Mouse (Mus musculus) ovary, postnatal 10 days (tissue): ENCODE results near the gene Slc4a1.

Experiments
- DNase-seq: peaks from one replicate; pipeline ENCODE4 v3.0.0; 2022; ENCODE audit warnings: low spot score

The Slc4a1 gene

GRCm38 (mm10) chr11:102375196-102376173 lies 9.5 kb upstream of the Slc4a1 start:
- no peak for DNase-seq

DNA sequence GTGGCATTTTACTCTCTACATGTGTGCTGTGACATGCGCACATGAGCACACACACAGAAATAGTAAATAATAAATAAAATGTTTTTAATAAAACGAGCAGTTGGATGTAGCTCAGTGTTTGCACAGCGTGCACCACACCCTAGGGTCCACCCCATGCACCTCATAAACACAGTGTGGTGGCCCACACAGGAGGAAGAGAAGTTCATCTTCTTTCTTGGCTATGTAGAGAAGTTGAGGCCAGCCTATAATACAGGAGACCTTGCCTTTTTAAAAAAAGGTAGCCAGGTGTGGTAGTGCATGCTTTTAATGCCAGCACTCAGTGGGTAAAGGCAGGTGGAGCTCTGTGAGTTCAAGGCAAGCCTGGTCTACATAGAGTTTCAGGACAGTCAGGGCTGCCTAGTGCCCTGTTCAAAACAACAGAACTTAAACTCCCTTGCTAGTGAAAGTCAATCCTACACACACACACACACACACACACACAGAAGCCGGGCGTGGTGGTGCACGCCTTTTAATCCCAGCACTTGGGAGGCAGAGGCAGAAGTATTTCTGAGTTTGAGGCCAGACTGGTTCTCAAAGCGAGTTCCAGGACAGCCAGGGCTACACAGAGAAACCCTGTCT lies 8.2 kb upstream of the Slc4a1 start:
- no peak for DNase-seq

DNA sequence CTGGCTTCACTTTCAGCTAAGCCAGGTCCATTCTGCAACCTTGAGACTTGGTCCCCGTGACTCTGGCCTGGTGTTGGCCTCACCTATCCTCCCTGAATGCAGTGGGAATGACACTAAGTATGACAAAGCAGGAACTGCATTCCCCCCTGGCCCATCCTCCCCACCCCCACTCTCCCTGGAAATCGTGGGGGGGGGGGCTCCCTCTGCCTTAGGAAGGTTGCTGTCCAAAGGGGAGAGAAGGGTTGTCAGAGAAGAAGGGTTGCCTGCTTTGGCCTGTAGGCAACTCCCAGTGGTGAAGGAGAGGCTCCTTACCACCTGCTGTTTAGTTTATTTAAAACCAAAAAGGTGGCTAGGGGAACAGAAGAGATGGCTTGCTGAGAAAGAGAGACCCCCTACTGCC lies 7.6 kb upstream of the Slc4a1 start:
- no peak for DNase-seq

GRCm38 (mm10) chr11:102372936-102373335 lies 6.9 kb upstream of the Slc4a1 start:
- DNase-seq = no peak

GRCm38 (mm10) chr11:102371926-102372685 lies 6.1 kb upstream of the Slc4a1 start:
- no peak for DNase-seq

GRCm38 (mm10) chr11:102370285-102370684 lies 4.3 kb upstream of the Slc4a1 start:
- DNase-seq = no peak

DNA sequence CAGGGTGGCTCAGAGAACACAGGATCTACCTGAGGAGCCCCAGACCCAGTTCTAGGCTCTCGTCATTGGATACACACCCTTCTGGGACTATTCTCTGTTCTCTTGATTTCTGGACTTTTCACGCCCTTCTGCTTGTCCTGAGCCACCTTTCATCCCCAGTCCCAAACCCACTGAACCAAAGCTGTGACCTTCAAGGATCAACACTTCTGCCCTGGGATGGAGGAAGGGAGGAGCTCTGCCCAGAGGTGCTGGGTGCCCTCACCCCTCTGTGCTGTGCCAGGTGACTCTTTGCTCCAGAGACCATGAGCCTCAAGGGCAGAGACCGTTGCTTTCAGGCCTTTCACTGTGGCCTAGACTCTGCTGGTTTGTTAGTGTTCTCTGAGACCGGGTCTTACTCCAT lies 3.3 kb upstream of the Slc4a1 start:
- DNase-seq = no peak

- DNase-seq = no peak
Measured at GRCm38 (mm10) chr11:102368347-102368746, 2.3 kb upstream of the Slc4a1 start.

DNA sequence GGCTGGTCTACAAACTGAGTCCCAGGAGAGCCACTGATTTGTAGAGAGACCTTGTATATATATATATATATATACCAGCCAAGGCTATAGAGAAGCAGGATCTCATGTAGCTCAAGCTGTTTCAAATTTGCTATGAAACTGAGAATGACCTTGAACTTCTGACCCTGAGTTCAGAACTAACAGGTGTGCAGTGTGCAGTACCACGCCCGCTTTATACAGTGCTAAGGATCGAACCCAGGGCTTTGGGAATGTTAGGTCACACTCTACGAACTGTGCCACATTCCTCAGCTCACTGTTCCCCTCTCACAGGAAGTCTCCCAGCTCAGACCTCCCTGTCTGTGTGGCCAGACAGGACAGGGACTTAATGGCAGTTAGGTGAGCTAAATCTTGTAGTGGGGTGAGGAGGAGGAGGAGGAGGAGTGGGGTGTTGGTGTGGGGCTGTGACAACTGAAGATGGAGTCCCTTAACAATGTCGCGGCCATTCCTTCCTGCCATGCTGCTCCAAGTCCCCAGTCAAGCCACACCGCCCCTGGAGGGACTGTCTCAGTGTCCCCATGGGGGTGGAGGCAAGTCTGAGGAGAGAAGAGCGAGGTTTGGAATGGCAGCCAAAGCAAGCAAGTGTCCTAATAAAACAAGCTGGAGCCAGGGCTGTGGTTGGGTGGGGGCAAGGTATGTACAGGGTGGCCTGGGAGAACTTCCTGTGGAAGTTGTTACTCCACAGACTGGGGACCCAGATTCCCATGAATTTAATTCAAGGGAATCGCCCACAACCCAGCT lies 1.7 kb upstream of the Slc4a1 start:
- DNase-seq = no peak

- DNase-seq = no peak
Measured at GRCm38 (mm10) chr11:102365699-102366098, 304 bp downstream of the Slc4a1 start.

DNA sequence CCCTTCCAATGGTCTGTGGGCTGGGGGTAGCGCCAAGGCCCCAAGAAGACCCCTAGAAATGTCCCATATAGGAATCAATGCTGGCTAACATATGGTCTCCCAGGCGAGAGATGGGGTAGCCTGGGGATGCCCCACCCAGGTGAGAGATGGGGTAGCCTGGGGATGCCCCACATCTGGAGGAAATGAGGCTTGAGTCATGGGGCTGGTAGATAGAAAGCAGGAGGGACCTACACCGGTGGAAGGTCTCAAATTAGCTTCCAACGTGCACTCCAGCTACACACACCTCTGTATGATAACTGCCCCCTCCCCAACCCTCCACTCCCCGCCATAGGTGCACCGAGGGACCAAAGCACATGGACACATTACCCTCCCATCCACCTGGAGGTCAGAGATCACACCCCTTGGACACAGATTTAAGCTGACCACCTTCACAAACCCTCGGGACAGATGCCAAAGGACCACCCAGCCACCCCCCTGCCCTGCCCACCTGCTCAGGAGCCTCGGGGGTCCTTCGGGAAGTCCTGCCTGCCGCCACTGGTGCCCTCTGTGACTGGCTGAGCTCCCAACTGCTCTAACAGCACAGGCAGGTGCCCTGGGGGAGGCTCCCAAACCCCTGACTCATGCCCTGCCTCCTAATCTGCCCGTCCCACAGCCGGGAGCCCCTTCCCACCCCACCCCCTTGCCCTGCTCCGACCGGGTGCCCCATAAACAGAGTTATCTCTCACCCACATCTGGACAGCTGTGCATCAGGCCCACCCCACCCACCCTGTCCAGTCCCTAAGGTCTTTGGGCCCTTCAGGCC lies 1.2 kb downstream of the Slc4a1 start:
- no peak for DNase-seq

DNA sequence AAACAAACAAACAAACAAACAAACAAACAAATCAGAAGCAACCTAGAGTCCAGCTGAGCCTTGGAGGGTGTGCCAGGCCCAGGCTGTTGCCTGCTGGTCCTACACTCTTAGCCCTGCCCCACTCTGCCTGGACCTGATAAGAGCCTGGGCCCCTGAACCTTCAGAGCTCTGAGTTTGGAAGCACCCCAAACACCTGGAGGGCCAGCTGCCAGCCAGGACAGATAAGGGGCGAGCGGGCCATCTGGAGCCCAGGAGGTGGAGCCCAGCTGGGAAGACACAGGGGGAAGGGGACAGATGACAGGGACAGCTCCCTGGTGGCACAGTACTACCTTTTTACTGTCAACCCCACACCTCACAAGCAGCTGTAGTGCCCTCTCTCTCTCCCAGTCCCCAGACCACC lies 2.4 kb downstream of the Slc4a1 start:
- DNase-seq = no peak

GRCm38 (mm10) chr11:102361776-102362495 lies 4.1 kb downstream of the Slc4a1 start:
- no peak for DNase-seq

DNA sequence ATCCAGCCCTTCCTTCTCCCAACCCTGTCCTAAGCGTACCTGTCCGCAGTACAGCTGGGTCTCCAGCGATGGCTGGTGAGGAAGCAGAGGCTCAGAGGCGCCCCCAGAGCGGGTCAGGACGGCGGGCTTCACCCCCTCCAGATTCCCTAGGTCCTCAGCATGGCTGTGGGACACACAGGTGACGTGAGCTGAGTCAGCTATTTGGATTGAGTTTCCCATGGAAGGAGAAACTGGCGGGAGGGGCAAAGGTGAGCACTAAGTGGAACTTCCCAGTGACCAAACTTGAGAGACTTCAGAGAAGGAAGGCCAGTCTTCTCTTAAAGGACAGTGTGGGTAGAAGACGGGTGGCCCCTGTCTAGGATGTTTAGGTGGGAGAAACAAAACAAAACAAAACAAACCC lies 7.6 kb downstream of the Slc4a1 start:
- no peak for DNase-seq

GRCm38 (mm10) chr11:102356636-102357350 lies 9.2 kb downstream of the Slc4a1 start:
- no peak for DNase-seq

GRCm38 (mm10) chr11:102356190-102356589 lies 9.8 kb downstream of the Slc4a1 start:
- DNase-seq = no peak

DNA sequence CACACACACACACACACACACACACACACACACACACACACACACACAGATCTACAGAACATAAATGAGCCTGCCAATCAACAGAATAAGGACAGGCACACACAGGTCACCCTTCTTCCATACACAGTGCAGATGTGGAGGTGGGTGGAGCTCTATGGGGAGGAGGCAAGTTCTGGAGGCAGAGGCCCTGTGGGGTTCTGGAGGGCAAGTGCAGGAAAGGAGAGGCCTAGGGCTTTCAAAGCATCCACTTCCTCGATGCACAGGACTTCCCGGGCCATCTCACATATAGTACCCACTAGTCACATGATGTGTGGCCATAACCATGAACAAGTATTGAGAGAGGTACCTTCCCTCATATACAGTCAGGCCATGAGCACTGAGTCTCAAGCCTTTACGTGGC lies 10.5 kb downstream of the Slc4a1 start:
- no peak for DNase-seq

GRCm38 (mm10) chr11:102353021-102353431 lies 13.0 kb downstream of the Slc4a1 start:
- no peak for DNase-seq

GRCm38 (mm10) chr11:102352378-102352777 lies 13.6 kb downstream of the Slc4a1 start:
- DNase-seq = no peak
